Comparison of ENCODE assay signal across 8 mouse cellular contexts in genomic region chr11:74828965-74829550, GRCm38 (mm10). TPM values are rescaled to one million over a fixed set of nuclear protein-coding genes. Genes with fewer than 3 reads are reported as not detected.
DNase-seq lines count a peak whose midpoint lies in the region; ATAC-seq and TF ChIP-seq lines count a peak whose summit lies in the region.

No protein-coding gene starts in this region.

- DNase-seq in gastrocnemius, adult 2 months: no peak
- no peak for DNase-seq in gastrocnemius, postnatal 36 days
- DNase-seq in thymus, postnatal 14 days: peak; percentile 16
- DNase-seq in thymus, postnatal 25 days: no peak
- DNase-seq in urinary bladder, postnatal 14 days (ENCODE audit: low spot score): no peak
- DNase-seq in layer of hippocampus, adult 8-10 months (ENCODE audit: low spot score in 2 of 2): no peak
- DNase-seq in layer of hippocampus, postnatal 36 days: no peak

- ATAC-seq in limb, embryonic 15.5 days (ENCODE audit: insufficient number of reproducible peaks, low FRiP score, low TSS enrichment, low read depth): no peak

- WGBS in limb, embryonic 15.5 days: 16% methylated on average over 11 of the region's 11 CpGs

- H3K9me3 ChIP-seq in limb, embryonic 15.5 days: no peaks in the 10 kb centered on the region

- H3K36me3 ChIP-seq in limb, embryonic 15.5 days: no peaks in the 10 kb centered on the region

- TF ChIP-seq CTCF in gastrocnemius, adult 2 months (IDR thresholded peaks at IDR 0.05): no peak

- H3K4me3 ChIP-seq in gastrocnemius, adult 2 months: peak overlapping the region; percentile 95
- H3K4me3 ChIP-seq in limb, embryonic 15.5 days: peak overlapping the region; percentile 96

- H3K27me3 ChIP-seq in limb, embryonic 15.5 days: no peaks in the 10 kb centered on the region; the same call in 1 of the 2 replicates

- intact Hi-C loops in gastrocnemius, adult 2 months (cut with DNase I): no loop called here
- intact Hi-C loops in gastrocnemius, postnatal 36 days (cut with DNase I): no loop called here

- peak overlapping the region; percentile 99 for H3K27ac ChIP-seq in gastrocnemius, adult 2 months
- H3K27ac ChIP-seq in limb, embryonic 15.5 days: peak overlapping the region; percentile 96; the same call in 1 of the 2 replicates

- peak overlapping the region; percentile 87 for H3K4me2 ChIP-seq in limb, embryonic 15.5 days

- H3K9ac ChIP-seq in limb, embryonic 15.5 days: no peak overlapping the region

- H3K4me1 ChIP-seq in limb, embryonic 15.5 days: peaks cover 30% of the 10 kb centered on the region

RNA-seq across cellular contexts. Expression of gene Mnt, which starts 1.7 kb away (rescaled TPM):
- total RNA-seq in gastrocnemius, adult 2 months (2021): 10 to 100 TPM in 1 of 2 experiments, 1 to 10 TPM in 1; 6.1 to 11.6 TPM
- total RNA-seq in gastrocnemius, postnatal 36 days (2021): 1 to 10 TPM; 6.4 to 7.1 TPM
- 5.1 and 5.4 TPM in 2 replicates for polyA plus RNA-seq in limb, embryonic 15.5 days (2015; fragmentation: Nextera tagmentation; extraction: Ambion mirVana)
- 10 to 100 TPM; 33.0 to 41.6 (median 35.6) TPM for total RNA-seq in layer of hippocampus, adult 8-10 months (2022)
- total RNA-seq in layer of hippocampus, postnatal 36 days (2021): 10 to 100 TPM; 28.3 to 30.5 TPM

RNA-seq across cellular contexts. Expression of gene Mettl16, which starts 58.4 kb away (rescaled TPM):
- total RNA-seq in gastrocnemius, adult 2 months (2021): 10 to 100 TPM; 11.5 to 13.6 TPM
- total RNA-seq in gastrocnemius, postnatal 36 days (2021): 10 to 100 TPM in 1 of 2 experiments, 1 to 10 TPM in 1; 8.5 to 10.3 TPM
- 47.3 and 49.0 TPM in 2 replicates for polyA plus RNA-seq in limb, embryonic 15.5 days (2015; fragmentation: Nextera tagmentation; extraction: Ambion mirVana)
- total RNA-seq in layer of hippocampus, adult 8-10 months (2022): 10 to 100 TPM; 23.4 to 33.0 (median 30.0) TPM
- 10 to 100 TPM; 30.7 to 36.0 TPM for total RNA-seq in layer of hippocampus, postnatal 36 days (2021)
